Mouse (Mus musculus): ENCODE measurements at regions not wholly inside any gene's neighbourhood (a gene's known extent, or its start where the extent isn't known, plus 50 kb on each side); places are given as distances from the start of the nearest gene placed in this dataset.

DNA sequence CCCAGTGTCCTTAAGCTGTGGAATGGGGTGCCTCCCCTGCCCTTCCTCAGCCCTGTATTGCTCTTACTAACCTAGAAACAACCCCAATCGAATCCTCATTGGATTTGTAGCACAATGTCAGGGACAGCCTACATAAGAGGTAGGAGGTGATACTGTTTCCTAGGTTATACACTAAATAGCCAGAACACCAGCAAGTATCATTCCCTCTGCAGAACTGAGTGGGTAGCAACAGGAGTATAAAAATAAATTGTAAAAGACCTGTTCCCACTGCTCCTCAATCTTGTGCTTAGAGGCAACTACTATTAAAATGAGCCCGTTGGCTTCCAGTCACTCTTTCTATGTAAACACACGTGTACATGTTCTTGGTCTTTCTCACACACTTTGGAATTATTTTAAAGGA is 52.2 kb upstream of the Tnfaip3 start:
- ATAC-seq (ENCODE audit: insufficient number of reproducible peaks, insufficient read depth, low FRiP score, low read depth), result no peak
- no peak overlapping the region for H3K4me2 ChIP-seq (ENCODE audit: low read length)
- no peaks in the 10 kb centered on the region for H3K36me3 ChIP-seq (ENCODE audit: control insufficient read depth, insufficient read depth, low read length)
- H3K4me1 ChIP-seq (ENCODE audit: control insufficient read depth in 2 of 2, insufficient read depth in 2 of 2, low read length in 2 of 2), result peaks cover 6 to 11% of the 10 kb centered on the region in 2 experiments
- no peaks in the 10 kb centered on the region for H3K9me3 ChIP-seq (ENCODE audit: control insufficient read depth, low read length)
- no peak overlapping the region for H3K4me3 ChIP-seq (ENCODE audit: control insufficient read depth in 1 of 2, insufficient read depth in 1 of 2, low read depth in 1 of 2, low read length in 2 of 2)
- H3K27ac ChIP-seq (replicated peaks in 1 of 2; ENCODE audit: control insufficient read depth in 1 of 2, insufficient read depth in 1 of 2, low read depth in 2 of 2, low read length in 2 of 2), result no peak overlapping the region
- no peak overlapping the region for H3K9ac ChIP-seq (ENCODE audit: low read length)
- no peaks in the 10 kb centered on the region for H3K27me3 ChIP-seq (ENCODE audit: control insufficient read depth, insufficient read depth, low read length)
- 71% methylated on average over 3 of the region's 3 CpGs for WGBS

GRCm38 (mm10) chr10:19066821-19067350 is 51.4 kb upstream of the Tnfaip3 start:
- WGBS, result 82% methylated on average over 5 of the region's 5 CpGs
- ATAC-seq (ENCODE audit: insufficient number of reproducible peaks, insufficient read depth, low FRiP score, low read depth), result no peak
- no peaks in the 10 kb centered on the region for H3K36me3 ChIP-seq (ENCODE audit: control insufficient read depth, insufficient read depth, low read length)

More at GRCm38 (mm10) chr10:19066821-19067350, 51.4 kb upstream of the Tnfaip3 start:
- Histone ChIP-seq H3K4me2 (ENCODE audit: low read length) (no peak overlapping the region), H3K27ac (replicated peaks in 1 of 2; ENCODE audit: control insufficient read depth in 1 of 2, insufficient read depth in 1 of 2, low read depth in 2 of 2, low read length in 2 of 2) (no peak overlapping the region), H3K27me3 (ENCODE audit: control insufficient read depth, insufficient read depth, low read length) (no peaks in the 10 kb centered on the region), H3K4me3 (ENCODE audit: control insufficient read depth in 1 of 2, insufficient read depth in 1 of 2, low read depth in 1 of 2, low read length in 2 of 2) (no peak overlapping the region), H3K4me1 (ENCODE audit: control insufficient read depth in 2 of 2, insufficient read depth in 2 of 2, low read length in 2 of 2) (peaks cover 13 to 18% of the 10 kb centered on the region in 2 experiments), H3K9ac (ENCODE audit: low read length) (no peak overlapping the region), H3K9me3 (ENCODE audit: control insufficient read depth, low read length) (no peaks in the 10 kb centered on the region)
